Mouse (Mus musculus) liver, embryonic 13.5 days (tissue): ENCODE results near the gene Sun1. TPM values are rescaled to one million over a fixed set of nuclear protein-coding genes. Genes with fewer than 3 reads are reported as not detected.

ENCODE experiments used
- ATAC-seq: fragments of 200-750 bp; cut with Nextera tagmentation; 2 replicates; pipeline ENCODE4 v1.8.0; 2017; ENCODE audit warnings: low read depth, mild to moderate bottlenecking, moderate number of reproducible peaks, moderate library complexity
- DNase-seq: peaks from one replicate; pipeline ENCODE4 v3.0.0; 2022
- H3K27ac ChIP-seq: fragments of 300-500 bp; sonication (generic); 2 replicates; pipeline ENCODE4 v1.5.1; 2015; ENCODE audit warnings: moderate library complexity, mild to moderate bottlenecking, inconsistent platforms
- H3K27me3 ChIP-seq: fragments of 300-500 bp; sonication (generic); 2 replicates; pipeline ENCODE4 v1.6.1; 2015; ENCODE audit warnings: mild to moderate bottlenecking, inconsistent platforms
- H3K36me3 ChIP-seq: fragments of 300-500 bp; sonication (generic); 2 replicates; pipeline ENCODE4 v1.6.1; 2015; ENCODE audit warnings: mild to moderate bottlenecking, inconsistent platforms
- H3K4me1 ChIP-seq: fragments of 300-500 bp; sonication (generic); replicated peaks from 2 replicates; pipeline ENCODE4 v1.6.1; 2015; ENCODE audit warnings: inconsistent platforms
- H3K4me2 ChIP-seq: fragments of 300-500 bp; sonication (generic); 2 replicates; pipeline ENCODE4 v1.6.1; 2015; ENCODE audit warnings: inconsistent platforms, mild to moderate bottlenecking, moderate library complexity
- H3K4me3 ChIP-seq: fragments of 300-500 bp; sonication (generic); replicated peaks from 2 replicates; pipeline ENCODE4 v1.5.1; 2015; ENCODE audit warnings: mild to moderate bottlenecking, inconsistent platforms
- H3K9ac ChIP-seq: fragments of 300-500 bp; sonication (generic); 2 replicates; pipeline ENCODE4 v1.6.1; 2015; ENCODE audit warnings: mild to moderate bottlenecking, inconsistent platforms
- H3K9me3 ChIP-seq: fragments of 300-500 bp; sonication (generic); replicated peaks from 2 replicates; pipeline ENCODE4 v1.6.1; 2016; ENCODE audit warnings: inconsistent platforms
- WGBS: fragments of 180-500 bp; shearing (Covaris S2); methylation state at CpG from one replicate; pipeline ENCODE4 v1.1.7; 2015; ENCODE audit not compliant: insufficient replicate concordance; 5-methylcytosine and 5-hydroxymethylcytosine counted together
- polyA plus RNA-seq: library from polyadenylated mRNA; unstranded; fragments of >200 nt; fragmentation: Nextera tagmentation; extraction: Ambion mirVana; gene quantifications from 2 replicates; pipeline ENCODE4 v1.2.1, GENCODE M21; 2015

The Sun1 gene
- polyA plus RNA-seq, 1 experiment from 2014 or later, result 20.9 TPM

GRCm38 (mm10) chr5:139208871-139209684 lies 8.6 kb downstream of the Sun1 start:
- 0 out of 2 replicates have a peak, but pooled peaks have one; percentile 3 for ATAC-seq
- 85% methylated on average over 10 of the region's 10 CpGs for WGBS

GRCm38 (mm10) chr5:139209685-139210026 lies 9.2 kb downstream of the Sun1 start:
- Histone ChIP-seq H3K27me3 (no peaks in the 10 kb centered on the region), H3K9ac (no peak overlapping the region), H3K27ac (no peak overlapping the region), H3K4me3 (no peak overlapping the region), H3K4me1 (peaks cover 51% of the 10 kb centered on the region), H3K36me3 (peaks cover 57% of the 10 kb centered on the region), H3K9me3 (no peaks in the 10 kb centered on the region), H3K4me2 (no peak overlapping the region)
- ATAC-seq, result no peak
- no peak for DNase-seq
- WGBS, result 91% methylated on average over 7 of the region's 7 CpGs

More at GRCm38 (mm10) chr5:139208871-139209684, 8.6 kb downstream of the Sun1 start:
- H3K4me1 ChIP-seq, result peaks cover 51% of the 10 kb centered on the region
- H3K4me2 ChIP-seq, result no peak overlapping the region
- no peaks in the 10 kb centered on the region for H3K27me3 ChIP-seq
- no peak overlapping the region; the same call in 1 of the 2 replicates for H3K27ac ChIP-seq
- no peak overlapping the region for H3K4me3 ChIP-seq
- H3K9ac ChIP-seq, result no peak overlapping the region
- no peak for DNase-seq
- peaks cover 53% of the 10 kb centered on the region for H3K36me3 ChIP-seq
- H3K9me3 ChIP-seq, result no peaks in the 10 kb centered on the region

GRCm38 (mm10) chr5:139211737-139212385 lies 11.4 kb downstream of the Sun1 start:
- DNase-seq (no peak), ATAC-seq (no peak)
- Histone ChIP-seq H3K27ac (no peak overlapping the region), H3K27me3 (no peaks in the 10 kb centered on the region), H3K4me1 (peaks cover 37% of the 10 kb centered on the region), H3K9me3 (no peaks in the 10 kb centered on the region), H3K4me3 (no peak overlapping the region), H3K4me2 (no peak overlapping the region), H3K9ac (no peak overlapping the region), H3K36me3 (peaks cover 68% of the 10 kb centered on the region)
- WGBS, result 88% methylated on average over 11 of the region's 11 CpGs

DNA sequence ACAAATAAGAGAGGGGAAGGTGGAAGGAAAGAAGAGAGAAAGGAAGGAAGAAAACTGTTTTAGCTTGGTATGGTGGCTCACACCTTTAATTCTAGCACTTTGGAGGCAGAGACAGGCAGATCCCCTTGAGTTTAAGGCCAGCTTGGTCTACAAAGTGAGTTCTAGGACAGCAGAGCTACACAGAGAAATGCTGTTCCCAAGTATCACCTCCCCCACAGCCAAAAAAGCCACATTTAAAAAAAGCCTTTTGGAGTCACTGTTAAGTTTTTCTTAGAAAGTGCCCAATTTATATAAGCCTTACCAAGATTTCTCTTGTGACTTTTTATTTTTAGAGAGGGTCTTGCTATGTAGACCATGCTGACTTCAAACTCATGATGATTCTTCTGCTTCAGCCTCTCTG lies 13.9 kb downstream of the Sun1 start:
- Histone ChIP-seq H3K9me3 (no peaks in the 10 kb centered on the region), H3K27ac (no peak overlapping the region), H3K4me3 (no peak overlapping the region), H3K4me2 (no peak overlapping the region), H3K27me3 (no peaks in the 10 kb centered on the region), H3K36me3 (peaks cover 63% of the 10 kb centered on the region), H3K9ac (no peak overlapping the region), H3K4me1 (peaks cover 16% of the 10 kb centered on the region)
- no peak for ATAC-seq
- DNase-seq, result no peak

DNA sequence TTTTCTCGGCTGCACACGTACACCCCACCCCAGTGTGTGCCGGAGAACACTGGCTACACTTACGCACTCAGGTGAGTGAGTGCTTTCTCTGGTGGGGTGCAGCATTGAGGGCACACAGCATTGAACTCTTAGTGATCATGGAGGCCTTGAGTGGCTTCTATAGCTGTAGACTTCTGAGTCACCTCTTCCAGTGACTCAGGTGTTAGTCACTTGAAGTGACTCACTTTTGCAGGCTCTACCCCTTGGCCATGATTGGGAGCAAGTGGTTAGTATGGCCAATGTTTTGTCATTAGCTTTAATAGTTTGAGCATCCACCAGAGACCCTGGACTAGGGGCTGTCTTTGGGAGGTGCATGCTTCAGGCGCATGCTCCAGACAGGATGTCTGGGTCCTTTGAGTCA lies 14.7 kb downstream of the Sun1 start:
- DNase-seq, result no peak
- Histone ChIP-seq H3K27ac (no peak overlapping the region), H3K27me3 (no peaks in the 10 kb centered on the region), H3K4me3 (no peak overlapping the region), H3K9me3 (no peaks in the 10 kb centered on the region), H3K36me3 (peaks cover 61% of the 10 kb centered on the region), H3K4me1 (peaks cover 18% of the 10 kb centered on the region; the same call in 1 of the 2 replicates), H3K4me2 (no peak overlapping the region), H3K9ac (no peak overlapping the region)
- no peak for ATAC-seq
- 92% methylated on average over 5 of the region's 5 CpGs for WGBS

DNA sequence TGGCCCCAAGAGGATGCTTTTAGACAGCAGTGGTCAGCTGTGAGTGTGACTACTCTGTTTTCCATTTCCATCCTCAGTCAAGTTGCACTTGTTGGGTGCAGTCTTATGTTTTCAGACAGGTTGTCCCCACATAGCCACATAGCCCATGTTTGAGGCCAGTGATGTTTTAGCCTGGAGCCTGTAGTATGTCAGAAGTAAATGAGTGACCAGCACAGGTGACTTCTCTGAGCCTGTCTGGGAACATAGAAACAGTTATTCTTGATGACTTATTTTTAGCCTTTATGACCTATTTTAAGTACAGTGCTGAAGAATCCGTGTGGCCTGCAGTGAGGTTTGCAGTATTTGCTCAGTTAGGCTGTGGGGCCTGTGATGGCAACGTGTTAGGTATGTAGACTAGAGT lies 15.7 kb downstream of the Sun1 start:
- H3K4me1 ChIP-seq, result peaks cover 19% of the 10 kb centered on the region; the same call in 1 of the 2 replicates

GRCm38 (mm10) chr5:139216774-139217173 lies 16.3 kb downstream of the Sun1 start:
- no peaks in the 10 kb centered on the region for H3K9me3 ChIP-seq
- H3K4me3 ChIP-seq, result no peak overlapping the region
- DNase-seq (no peak), ATAC-seq (no peak)
- 82% methylated on average over 3 of the region's 3 CpGs for WGBS
- peak overlapping the region; percentile 16; the same call in 1 of the 2 replicates for H3K27ac ChIP-seq
- H3K4me2 ChIP-seq, result no peak overlapping the region
- no peaks in the 10 kb centered on the region for H3K27me3 ChIP-seq
- H3K4me1 ChIP-seq, result peaks cover 19% of the 10 kb centered on the region; the same call in 1 of the 2 replicates
- H3K9ac ChIP-seq, result no peak overlapping the region
- H3K36me3 ChIP-seq, result peaks cover 62% of the 10 kb centered on the region

More for the DNA sequence above, 15.7 kb downstream of the Sun1 start:
- Histone ChIP-seq H3K27me3 (no peaks in the 10 kb centered on the region), H3K4me2 (no peak overlapping the region), H3K4me3 (no peak overlapping the region), H3K9ac (no peak overlapping the region), H3K36me3 (peaks cover 58% of the 10 kb centered on the region), H3K9me3 (no peaks in the 10 kb centered on the region), H3K27ac (no peak overlapping the region)
- DNase-seq (no peak), ATAC-seq (no peak)
- 78% methylated on average over 2 of the region's 2 CpGs for WGBS

DNA sequence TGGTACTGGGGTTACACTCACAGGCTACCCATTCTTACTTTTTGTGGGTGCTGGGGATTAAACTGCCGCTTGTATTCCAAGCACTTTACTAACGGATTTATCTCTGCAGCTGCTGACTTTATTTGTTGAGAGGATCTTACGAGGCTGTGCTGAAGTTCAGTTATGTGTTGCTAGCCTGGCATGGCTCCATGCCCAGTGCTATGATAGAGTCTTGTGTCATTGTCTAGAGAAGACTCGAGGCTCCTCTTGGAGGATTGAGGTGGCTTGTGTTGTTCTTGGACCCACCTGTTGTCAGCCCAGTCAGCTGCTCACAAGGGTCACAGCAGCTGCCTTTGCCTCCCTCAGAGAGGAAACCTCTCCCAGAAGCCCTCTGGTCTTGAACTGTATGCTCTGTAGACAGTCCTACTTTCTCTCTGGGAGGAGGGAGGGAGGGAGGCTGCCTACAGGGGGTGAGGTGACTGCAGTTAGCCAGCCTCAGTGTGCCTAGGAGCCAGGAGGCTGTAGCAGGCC lies 19.6 kb downstream of the Sun1 start:
- no peak for ATAC-seq
- Histone ChIP-seq H3K4me2 (no peak overlapping the region), H3K4me1 (0 out of 2 replicates have a peak, but pooled peaks cover 11% of the 10 kb centered on the region), H3K4me3 (no peak overlapping the region), H3K27me3 (no peaks in the 10 kb centered on the region), H3K36me3 (peaks cover 71% of the 10 kb centered on the region), H3K27ac (no peak overlapping the region), H3K9me3 (no peaks in the 10 kb centered on the region), H3K9ac (no peak overlapping the region)
- 74% methylated on average over 4 of the region's 4 CpGs for WGBS
- no peak for DNase-seq

DNA sequence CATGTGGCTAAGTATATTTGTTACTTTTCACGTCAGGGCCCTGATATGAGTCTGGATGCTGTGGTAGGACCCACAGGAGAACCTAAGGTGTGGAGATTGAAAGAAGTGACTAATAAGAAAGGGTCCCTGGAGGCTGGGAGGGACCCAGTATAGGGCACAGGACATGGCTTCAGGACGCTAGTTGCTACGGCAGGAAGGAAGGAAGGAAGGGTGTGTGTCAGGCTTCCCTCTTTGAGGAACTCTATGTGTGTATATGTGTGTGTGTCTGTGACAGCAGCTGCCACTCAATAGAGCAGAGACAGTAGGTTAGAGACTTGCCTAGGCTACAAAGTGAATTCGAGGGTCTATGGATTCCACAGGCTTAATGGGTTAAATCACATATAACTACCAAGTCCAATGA lies 20.2 kb downstream of the Sun1 start:
- Histone ChIP-seq H3K27ac (no peak overlapping the region), H3K4me2 (no peak overlapping the region), H3K9ac (no peak overlapping the region), H3K36me3 (peaks cover 71% of the 10 kb centered on the region), H3K27me3 (no peaks in the 10 kb centered on the region), H3K9me3 (no peaks in the 10 kb centered on the region), H3K4me1 (0 out of 2 replicates have a peak, but pooled peaks cover 6% of the 10 kb centered on the region), H3K4me3 (no peak overlapping the region)
- 71% methylated on average over 4 of the region's 4 CpGs for WGBS
- ATAC-seq (no peak), DNase-seq (no peak)

DNA sequence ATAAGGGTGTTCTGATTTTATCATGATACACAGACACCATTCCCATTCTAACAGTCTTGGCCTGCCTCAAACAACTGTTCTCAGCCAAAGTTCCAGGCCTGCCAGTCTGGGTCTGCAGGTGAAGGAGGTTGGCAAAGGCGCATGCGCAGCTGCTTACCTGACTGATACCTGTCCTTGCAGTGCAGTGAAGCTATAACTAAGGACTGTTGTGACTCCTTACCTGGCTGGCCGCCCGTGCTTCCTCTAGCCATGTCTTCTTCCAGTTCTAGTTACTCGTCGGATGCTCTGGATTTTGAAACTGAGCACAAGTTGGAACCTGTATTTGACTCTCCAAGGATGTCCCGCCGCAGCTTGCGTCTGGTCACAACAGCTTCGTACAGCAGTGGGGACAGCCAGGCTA lies 22.9 kb downstream of the Sun1 start:
- no peak overlapping the region for H3K9ac ChIP-seq
- WGBS, result 91% methylated on average over 10 of the region's 10 CpGs
- peaks cover 83% of the 10 kb centered on the region for H3K36me3 ChIP-seq
- no peak overlapping the region for H3K4me2 ChIP-seq
- H3K4me3 ChIP-seq, result no peak overlapping the region
- H3K4me1 ChIP-seq, result 0 out of 2 replicates have a peak, but pooled peaks cover 6% of the 10 kb centered on the region
- ATAC-seq (no peak), DNase-seq (no peak)
- no peaks in the 10 kb centered on the region for H3K27me3 ChIP-seq
- H3K9me3 ChIP-seq, result no peaks in the 10 kb centered on the region
- H3K27ac ChIP-seq, result no peak overlapping the region

- ATAC-seq (no peak), DNase-seq (no peak)
- Histone ChIP-seq H3K36me3 (peaks cover 98% of the 10 kb centered on the region), H3K4me1 (peaks cover 18% of the 10 kb centered on the region), H3K9ac (no peak overlapping the region), H3K9me3 (no peaks in the 10 kb centered on the region), H3K27ac (no peak overlapping the region), H3K27me3 (no peaks in the 10 kb centered on the region), H3K4me2 (no peak overlapping the region), H3K4me3 (no peak overlapping the region)
- 91% methylated on average over 4 of the region's 4 CpGs for WGBS
Measured at GRCm38 (mm10) chr5:139227236-139227635, 26.8 kb downstream of the Sun1 start.
